Mouse (Mus musculus) heart, embryonic 16.5 days (tissue): ENCODE results near the gene Snapc5. TPM values are rescaled to one million over a fixed set of nuclear protein-coding genes. Genes with fewer than 3 reads are reported as not detected.
A peak's percentile ranks its signal among the peaks of the same experiment; 100 is the strongest.
"Not testable (repeated sequence)": the region's sequence is repeated elsewhere in the genome, so short reads cannot be mapped to it uniquely, and the experiment has no call there.

Source experiments
- ATAC-seq: fragments of 200-750 bp; cut with Nextera tagmentation; replicated peaks from 2 replicates; pipeline ENCODE4 v1.8.0; 2017; ENCODE audit warnings: moderate number of reproducible peaks; ENCODE audit not compliant: insufficient read depth, low FRiP score; ENCODE audit errors: extremely low read depth
- H3K27ac ChIP-seq: fragments of 300-500 bp; sonication (generic); 2 replicates; pipeline ENCODE4 v1.5.1; 2014; ENCODE audit warnings: mild to moderate bottlenecking, low read length, control low read depth, moderate library complexity
- H3K27me3 ChIP-seq: fragments of 300-500 bp; sonication (generic); 2 replicates; pipeline ENCODE4 v1.6.1; 2014; ENCODE audit warnings: low read length, mixed read lengths; ENCODE audit not compliant: control insufficient read depth, insufficient read depth
- H3K36me3 ChIP-seq: fragments of 300-500 bp; sonication (generic); 2 replicates; pipeline ENCODE4 v1.6.1; 2014; ENCODE audit not compliant: control insufficient read depth, insufficient read depth
- H3K4me1 ChIP-seq: fragments of 300-500 bp; sonication (generic); 2 replicates; pipeline ENCODE4 v1.6.1; 2014; ENCODE audit warnings: low read length, mixed read lengths; ENCODE audit not compliant: control insufficient read depth, insufficient read depth
- H3K4me2 ChIP-seq: fragments of 300-500 bp; sonication (generic); 2 replicates; pipeline ENCODE4 v1.6.1; 2014; ENCODE audit warnings: low read depth, mild to moderate bottlenecking, control low read depth, low read length
- H3K4me3 ChIP-seq: fragments of 300-500 bp; sonication (generic); 2 replicates; pipeline ENCODE4 v1.5.1; 2014; ENCODE audit warnings: mild to moderate bottlenecking, control low read depth, low read length
- H3K9ac ChIP-seq: fragments of 300-500 bp; sonication (generic); 2 replicates; pipeline ENCODE4 v1.6.1; 2014; ENCODE audit warnings: low read length, control low read depth
- H3K9me3 ChIP-seq: fragments of 300-500 bp; sonication (generic); replicated peaks from 2 replicates; pipeline ENCODE4 v1.6.1; 2016; ENCODE audit warnings: low read length; ENCODE audit not compliant: control insufficient read depth
- WGBS: fragments of 180-500 bp; shearing (Covaris S2); extraction: QIAGEN DNeasy Blood & Tissue Kit; methylation state at CpG from one replicate; pipeline ENCODE4 v1.1.7; 2014; 5-methylcytosine and 5-hydroxymethylcytosine counted together
- polyA plus RNA-seq: library from polyadenylated mRNA; unstranded; fragments of >200 nt; fragmentation: Nextera tagmentation; extraction: Ambion mirVana; gene quantifications from 2 replicates; pipeline ENCODE4 v1.2.1, GENCODE M21; 2015

The Snapc5 gene
- polyA plus RNA-seq, 1 experiment from 2014 or later = 30.5 TPM

DNA sequence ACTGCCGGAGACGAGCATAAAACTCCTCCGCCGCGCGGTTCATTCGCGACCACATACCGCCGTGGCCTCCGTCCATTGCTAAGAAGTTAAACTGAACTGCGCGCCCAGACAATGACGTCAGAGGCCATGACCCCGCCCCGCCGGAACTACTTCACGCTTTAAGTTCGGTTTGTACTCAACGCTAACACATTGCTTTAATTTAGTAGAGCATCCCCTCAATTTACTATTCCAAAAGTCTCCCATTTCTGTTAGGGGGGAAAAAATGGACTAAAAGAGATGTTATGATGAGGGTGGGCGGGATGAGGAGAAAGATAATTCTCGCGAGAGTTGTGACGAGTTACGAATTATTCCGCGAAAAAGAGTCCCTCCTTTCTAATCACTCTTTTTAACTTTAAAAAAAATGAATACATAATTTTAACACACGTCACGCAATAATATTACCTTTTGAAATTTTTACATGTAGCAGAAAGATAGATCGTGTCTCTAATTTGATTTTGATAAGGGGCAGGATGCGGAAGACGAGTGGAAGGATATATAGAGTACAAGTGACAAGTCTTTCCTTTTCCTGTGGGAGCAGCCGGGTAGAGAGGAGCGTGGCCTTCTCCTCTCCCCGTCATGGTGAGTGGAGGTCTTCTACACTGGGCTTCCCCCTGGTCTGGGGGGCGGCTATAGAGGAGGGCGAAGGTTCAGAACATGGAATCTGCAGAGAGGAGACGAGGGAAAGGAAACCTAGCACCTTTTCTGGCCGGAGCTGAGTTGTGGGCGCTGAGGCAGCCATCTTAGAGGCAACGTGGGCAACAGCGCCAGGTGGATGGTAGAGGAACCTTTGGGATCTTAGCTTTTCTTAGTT is 6.0 kb upstream of the Snapc5 start, which contains the start of the genes Zwilch and Rpl4:
Gene Zwilch (minus strand): TSS at position 289 of the 850 bp plus-strand sequence.
Gene Rpl4 (plus strand): TSS at position 560 of the 850 bp plus-strand sequence.
- H3K4me1 ChIP-seq = peaks cover 19% of the 10 kb centered on the region
- peak; percentile 82 for ATAC-seq
- H3K27me3 ChIP-seq = no peaks in the 10 kb centered on the region
- H3K9me3 ChIP-seq = no peaks in the 10 kb centered on the region
- peak within 1 kb of the TSS; percentile 82 for H3K27ac ChIP-seq
- peaks cover 33% of the 10 kb centered on the region for H3K36me3 ChIP-seq
- WGBS = under 1% methylated on average over 42 of the region's 42 CpGs
- peak within 1 kb of the TSS; percentile 98 for H3K4me3 ChIP-seq
- peak within 1 kb of the TSS; percentile 87 for H3K9ac ChIP-seq
- H3K4me2 ChIP-seq = peak within 1 kb of the TSS; percentile 89

- Histone ChIP-seq H3K36me3 (peaks cover 37% of the 10 kb centered on the region), H3K4me1 (peaks cover 19% of the 10 kb centered on the region), H3K4me2 (peak overlapping the region; percentile 89), H3K9ac (peak overlapping the region; percentile 87), H3K4me3 (peak overlapping the region; percentile 98), H3K27ac (peak overlapping the region; percentile 71), H3K9me3 (no peaks in the 10 kb centered on the region), H3K27me3 (no peaks in the 10 kb centered on the region)
- no peak for ATAC-seq
- WGBS = under 1% methylated on average over 16 of the region's 16 CpGs
Observed at GRCm38 (mm10) chr9:64173666-64174220, 5.3 kb upstream of the Snapc5 start.

- ATAC-seq = no peak
- H3K27me3 ChIP-seq = no peaks in the 10 kb centered on the region
- H3K4me2 ChIP-seq = peak overlapping the region; percentile 89
- peaks cover 37% of the 10 kb centered on the region for H3K36me3 ChIP-seq
- H3K4me3 ChIP-seq = peak overlapping the region; percentile 98
- no peak overlapping the region for H3K27ac ChIP-seq
- peak overlapping the region; percentile 87 for H3K9ac ChIP-seq
- no peaks in the 10 kb centered on the region for H3K9me3 ChIP-seq
- peaks cover 19% of the 10 kb centered on the region for H3K4me1 ChIP-seq
Observed at GRCm38 (mm10) chr9:64174341-64174740, 4.7 kb upstream of the Snapc5 start.

- 48% methylated on average over 8 of the region's 8 CpGs for WGBS
- H3K4me1 ChIP-seq = peaks cover 21% of the 10 kb centered on the region
- peak overlapping the region; percentile 87; the same call in 1 of the 2 replicates for H3K9ac ChIP-seq
- peak overlapping the region; percentile 13; the same call in 1 of the 2 replicates for H3K4me3 ChIP-seq
- ATAC-seq = no peak
- no peaks in the 10 kb centered on the region for H3K9me3 ChIP-seq
- peak overlapping the region; percentile 89; the same call in 1 of the 2 replicates for H3K4me2 ChIP-seq
- H3K27me3 ChIP-seq = no peaks in the 10 kb centered on the region
- H3K36me3 ChIP-seq = peaks cover 37% of the 10 kb centered on the region
- H3K27ac ChIP-seq = no peak overlapping the region
Observed at GRCm38 (mm10) chr9:64174766-64175165, 4.3 kb upstream of the Snapc5 start.

DNA sequence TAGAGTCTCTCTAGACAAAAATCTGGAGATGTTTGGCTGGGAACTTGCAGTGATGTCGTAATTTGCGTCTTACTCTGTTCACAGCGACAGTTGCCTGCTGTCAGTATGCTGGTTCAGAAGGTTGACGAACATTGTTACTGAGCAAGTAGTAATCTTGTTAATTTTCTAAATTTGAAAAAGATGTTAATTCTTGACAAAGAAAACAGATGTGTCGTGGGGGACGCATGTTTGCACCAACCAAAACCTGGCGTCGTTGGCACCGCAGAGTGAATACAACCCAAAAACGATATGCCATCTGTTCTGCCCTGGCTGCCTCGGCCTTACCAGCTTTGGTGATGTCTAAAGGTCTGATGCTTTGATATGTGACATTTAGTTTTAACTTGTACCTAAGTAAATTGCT is 3.7 kb upstream of the Snapc5 start:
- peaks cover 37% of the 10 kb centered on the region for H3K36me3 ChIP-seq
- no peak for ATAC-seq
- H3K4me2 ChIP-seq = no peak overlapping the region
- no peak overlapping the region for H3K9ac ChIP-seq
- H3K4me3 ChIP-seq = no peak overlapping the region
- H3K27ac ChIP-seq = no peak overlapping the region
- no peaks in the 10 kb centered on the region for H3K27me3 ChIP-seq
- H3K9me3 ChIP-seq = no peaks in the 10 kb centered on the region
- peaks cover 26% of the 10 kb centered on the region for H3K4me1 ChIP-seq
- whole genome bisulfite sequencing = 85% methylated on average over 11 of the region's 11 CpGs

GRCm38 (mm10) chr9:64178610-64178973 is 482 bp upstream of the Snapc5 start:
- Histone ChIP-seq H3K27ac (peak overlapping the region; percentile 87), H3K9ac (peak overlapping the region; percentile 80), H3K4me3 (peak overlapping the region; percentile 78), H3K36me3 (peaks cover 52% of the 10 kb centered on the region), H3K9me3 (no peaks in the 10 kb centered on the region), H3K4me2 (peak overlapping the region; percentile 78), H3K4me1 (peaks cover 15% of the 10 kb centered on the region), H3K27me3 (no peaks in the 10 kb centered on the region)
- WGBS = 35% methylated on average over 3 of the region's 3 CpGs
- ATAC-seq = 0 out of 2 replicates have a peak, but pooled peaks have one; percentile 42

GRCm38 (mm10) chr9:64183295-64183694 is 4.2 kb downstream of the Snapc5 start:
- not testable (repeated sequence) for H3K27ac ChIP-seq, H3K27me3 ChIP-seq, H3K4me3 ChIP-seq, H3K4me1 ChIP-seq, H3K9me3 ChIP-seq, H3K9ac ChIP-seq, ATAC-seq, H3K4me2 ChIP-seq
- peaks cover 30% of the 10 kb centered on the region for H3K36me3 ChIP-seq
- 87% methylated on average over 5 of the region's 5 CpGs for WGBS

- Histone ChIP-seq H3K4me1 (peaks cover 6% of the 10 kb centered on the region), H3K4me2 (no peak overlapping the region), H3K27ac (no peak overlapping the region), H3K27me3 (no peaks in the 10 kb centered on the region), H3K9me3 (no peaks in the 10 kb centered on the region), H3K36me3 (peaks cover 31% of the 10 kb centered on the region), H3K4me3 (no peak overlapping the region), H3K9ac (no peak overlapping the region)
- WGBS = 88% methylated on average over 5 of the region's 5 CpGs
- no peak for ATAC-seq
Observed at GRCm38 (mm10) chr9:64184166-64184840, 5.2 kb downstream of the Snapc5 start.
